Mouse (Mus musculus) limb, embryonic 12.5 days (tissue): ENCODE measurements around the gene Fgfr2. TPM values are rescaled to one million over a fixed set of nuclear protein-coding genes. Genes with fewer than 3 reads are reported as not detected.

ENCODE experiments used
- ATAC-seq: fragments of 200-750 bp; cut with Nextera tagmentation; 2 replicates; pipeline ENCODE4 v1.8.0; 2017; ENCODE audit warnings: low read depth, moderate TSS enrichment; ENCODE audit not compliant: insufficient number of reproducible peaks, insufficient read depth, low FRiP score, low TSS enrichment
- H3K27ac ChIP-seq: fragments of 300-500 bp; sonication (generic); 2 replicates; pipeline ENCODE4 v1.5.1; 2016; ENCODE audit warnings: mild to moderate bottlenecking, moderate library complexity
- H3K27me3 ChIP-seq: fragments of 300-500 bp; sonication (generic); 2 replicates; pipeline ENCODE4 v1.6.1; 2016; ENCODE audit warnings: mild to moderate bottlenecking, moderate library complexity
- H3K36me3 ChIP-seq: fragments of 300-500 bp; sonication (generic); 2 replicates; pipeline ENCODE4 v1.6.1; 2016; ENCODE audit warnings: mild to moderate bottlenecking, moderate library complexity
- H3K4me1 ChIP-seq: fragments of 300-500 bp; sonication (generic); replicated peaks from 2 replicates; pipeline ENCODE4 v1.6.1; 2016
- H3K4me2 ChIP-seq: fragments of 300-500 bp; sonication (generic); 2 replicates; pipeline ENCODE4 v1.6.1; 2016; ENCODE audit warnings: mild to moderate bottlenecking, moderate library complexity
- H3K4me3 ChIP-seq: fragments of 300-500 bp; sonication (generic); replicated peaks from 2 replicates; pipeline ENCODE4 v1.5.1; 2016; ENCODE audit warnings: mild to moderate bottlenecking
- H3K9ac ChIP-seq: fragments of 300-500 bp; sonication (generic); replicated peaks from 2 replicates; pipeline ENCODE4 v1.6.1; 2016; ENCODE audit warnings: mild to moderate bottlenecking, moderate library complexity
- H3K9me3 ChIP-seq: fragments of 300-500 bp; sonication (generic); 2 replicates; pipeline ENCODE4 v1.6.1; 2016; ENCODE audit warnings: mild to moderate bottlenecking, moderate library complexity
- WGBS: fragments of 180-500 bp; shearing (Covaris S2); methylation state at CpG from one replicate; pipeline ENCODE4 v1.1.7; 2016; 5-methylcytosine and 5-hydroxymethylcytosine counted together
- polyA plus RNA-seq: library from polyadenylated mRNA; unstranded; fragments of >200 nt; fragmentation: Nextera tagmentation; extraction: Ambion mirVana; gene quantifications from 2 replicates; pipeline ENCODE4 v1.2.1, GENCODE M21; 2016

Fgfr2 gene
- polyA plus RNA-seq, 1 experiment from 2014 or later = 112 TPM

DNA sequence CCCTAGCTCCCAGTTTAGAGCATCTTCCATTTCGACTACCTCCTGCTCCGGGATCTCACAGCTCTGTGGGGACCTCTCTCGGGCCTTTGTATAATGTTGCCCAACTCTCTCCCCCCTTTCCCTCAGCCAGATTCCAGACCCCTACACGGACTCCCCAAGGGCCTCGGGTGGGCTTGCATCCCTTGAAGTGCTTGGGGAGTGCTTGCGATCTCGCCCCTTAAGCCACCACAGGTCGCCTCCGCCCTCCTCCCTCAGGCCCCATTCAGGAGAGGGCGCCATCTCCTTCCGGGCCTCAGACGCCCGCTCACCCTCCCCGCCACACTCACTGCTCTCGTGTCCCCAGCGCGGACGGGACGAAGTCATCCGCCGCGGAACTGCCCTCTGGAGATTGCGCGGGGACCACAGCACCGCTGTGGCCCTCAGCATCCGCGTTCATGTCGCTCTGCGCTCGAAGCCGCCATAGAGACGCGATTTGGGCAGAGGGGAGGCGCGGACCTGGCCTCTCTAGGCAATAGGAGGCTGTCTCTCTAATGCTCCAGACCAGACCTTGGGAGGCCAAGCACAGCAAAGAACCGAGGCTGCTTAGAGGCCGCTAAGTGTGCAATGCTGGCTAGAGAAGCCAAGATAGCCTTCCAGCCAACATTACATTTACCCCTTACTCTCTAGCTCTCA is 270.8 kb downstream of the Fgfr2 start, which contains the start of gene Eef1akmt2:
Gene Eef1akmt2 (minus strand): TSS at position 501 of the 672 bp plus-strand sequence.
- Histone ChIP-seq H3K27ac (peak within 1 kb of the TSS; percentile 98), H3K4me3 (peak within 1 kb of the TSS; percentile 78), H3K9ac (peak within 1 kb of the TSS; percentile 96), H3K4me2 (peak within 1 kb of the TSS; percentile 65), H3K4me1 (peaks cover 10% of the 10 kb centered on the region), H3K36me3 (peaks cover 33% of the 10 kb centered on the region), H3K9me3 (no peaks in the 10 kb centered on the region), H3K27me3 (no peaks in the 10 kb centered on the region)
- WGBS = 0% methylated on average over 37 of the region's 37 CpGs
- peak; percentile 91 for ATAC-seq

DNA sequence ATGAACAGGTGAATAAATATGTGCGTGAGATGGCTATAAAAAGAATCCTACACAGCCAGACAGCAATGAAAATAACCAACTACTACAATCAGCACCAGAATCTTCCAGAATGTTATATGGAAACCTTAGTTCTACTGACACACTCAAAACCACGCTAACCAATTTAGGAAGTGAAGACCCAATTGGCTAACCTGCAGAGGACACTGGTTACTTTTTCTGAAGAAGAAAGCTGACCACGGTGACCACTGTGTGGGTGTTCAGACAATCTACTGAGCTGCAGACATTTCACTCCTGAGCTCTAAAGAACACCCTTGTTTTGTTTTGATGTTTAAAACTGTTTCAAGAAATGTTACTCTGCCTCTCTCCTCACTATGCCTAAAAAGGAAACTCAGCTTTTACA is 280.0 kb downstream of the Fgfr2 start:
- H3K36me3 ChIP-seq = peaks cover 71% of the 10 kb centered on the region

GRCm38 (mm10) chr7:132842455-132842854 is 280.7 kb downstream of the Fgfr2 start:
- 94% methylated on average over 1 of the region's 1 CpGs for WGBS
- no peak overlapping the region for H3K9ac ChIP-seq
- no peaks in the 10 kb centered on the region for H3K27me3 ChIP-seq
- no peak overlapping the region for H3K4me2 ChIP-seq
- no peak for ATAC-seq
- H3K27ac ChIP-seq = no peak overlapping the region
- H3K4me3 ChIP-seq = no peak overlapping the region
- H3K36me3 ChIP-seq = peaks cover 64% of the 10 kb centered on the region
- H3K4me1 ChIP-seq = no peaks in the 10 kb centered on the region
- no peaks in the 10 kb centered on the region for H3K9me3 ChIP-seq

More for the DNA sequence above, 280.0 kb downstream of the Fgfr2 start:
- no peak for ATAC-seq
- no peak overlapping the region for H3K4me2 ChIP-seq
- no peak overlapping the region for H3K9ac ChIP-seq
- WGBS = 94% methylated on average over 3 of the region's 3 CpGs
- H3K9me3 ChIP-seq = no peaks in the 10 kb centered on the region
- no peak overlapping the region for H3K27ac ChIP-seq
- no peaks in the 10 kb centered on the region for H3K4me1 ChIP-seq
- H3K27me3 ChIP-seq = no peaks in the 10 kb centered on the region
- no peak overlapping the region for H3K4me3 ChIP-seq

DNA sequence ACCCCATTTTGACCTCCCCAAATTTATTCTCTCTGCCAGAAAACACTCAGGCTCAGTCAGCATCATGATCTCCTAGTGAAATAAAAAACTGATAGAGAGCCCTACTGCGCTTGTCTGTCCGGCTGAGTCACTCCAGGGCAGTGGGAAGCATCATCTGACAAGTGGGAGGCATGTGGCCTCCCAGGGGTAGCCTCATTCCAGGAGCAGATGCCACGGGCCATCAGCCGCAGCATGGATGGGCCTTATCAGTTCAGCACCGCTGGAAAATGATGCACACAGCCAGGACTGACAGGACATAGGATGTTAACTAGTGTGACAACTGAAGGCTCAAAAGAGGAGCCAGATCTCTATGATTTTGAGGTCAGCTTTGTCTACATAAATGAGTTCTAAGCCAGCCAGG is 281.9 kb downstream of the Fgfr2 start:
- 85% methylated on average over 5 of the region's 5 CpGs for WGBS
- no peaks in the 10 kb centered on the region for H3K9me3 ChIP-seq
- ATAC-seq = no peak
- H3K27me3 ChIP-seq = no peaks in the 10 kb centered on the region
- H3K4me1 ChIP-seq = no peaks in the 10 kb centered on the region
- no peak overlapping the region for H3K4me2 ChIP-seq
- H3K27ac ChIP-seq = no peak overlapping the region
- peaks cover 57% of the 10 kb centered on the region for H3K36me3 ChIP-seq
- no peak overlapping the region for H3K9ac ChIP-seq
- H3K4me3 ChIP-seq = no peak overlapping the region

DNA sequence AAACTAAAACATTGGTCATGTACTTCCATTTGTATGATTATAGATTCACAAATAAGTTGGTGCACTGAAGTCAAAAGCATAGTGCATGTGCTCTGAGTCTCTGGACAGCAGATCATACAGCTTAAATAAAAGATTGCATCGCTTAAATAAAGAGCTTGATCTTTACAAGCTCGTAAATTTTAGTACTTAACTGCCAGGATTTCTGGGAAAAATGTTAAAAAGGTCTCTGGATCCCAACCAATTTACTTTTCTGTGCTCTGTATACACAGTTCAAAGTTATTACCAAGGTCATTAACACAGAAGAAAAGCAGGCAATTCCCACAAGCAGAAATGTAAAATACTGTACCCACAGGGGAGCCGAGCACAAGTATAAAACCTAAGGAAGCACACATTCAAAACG is 292.2 kb downstream of the Fgfr2 start:
- Histone ChIP-seq H3K9me3 (no peaks in the 10 kb centered on the region), H3K27ac (no peak overlapping the region), H3K4me1 (peaks cover 11% of the 10 kb centered on the region), H3K9ac (no peak overlapping the region), H3K4me2 (no peak overlapping the region), H3K36me3 (peaks cover 51% of the 10 kb centered on the region), H3K4me3 (no peak overlapping the region), H3K27me3 (no peaks in the 10 kb centered on the region)
- peak; percentile 37; the same call in 1 of the 2 replicates for ATAC-seq
- WGBS = 23% methylated on average over 4 of the region's 4 CpGs

DNA sequence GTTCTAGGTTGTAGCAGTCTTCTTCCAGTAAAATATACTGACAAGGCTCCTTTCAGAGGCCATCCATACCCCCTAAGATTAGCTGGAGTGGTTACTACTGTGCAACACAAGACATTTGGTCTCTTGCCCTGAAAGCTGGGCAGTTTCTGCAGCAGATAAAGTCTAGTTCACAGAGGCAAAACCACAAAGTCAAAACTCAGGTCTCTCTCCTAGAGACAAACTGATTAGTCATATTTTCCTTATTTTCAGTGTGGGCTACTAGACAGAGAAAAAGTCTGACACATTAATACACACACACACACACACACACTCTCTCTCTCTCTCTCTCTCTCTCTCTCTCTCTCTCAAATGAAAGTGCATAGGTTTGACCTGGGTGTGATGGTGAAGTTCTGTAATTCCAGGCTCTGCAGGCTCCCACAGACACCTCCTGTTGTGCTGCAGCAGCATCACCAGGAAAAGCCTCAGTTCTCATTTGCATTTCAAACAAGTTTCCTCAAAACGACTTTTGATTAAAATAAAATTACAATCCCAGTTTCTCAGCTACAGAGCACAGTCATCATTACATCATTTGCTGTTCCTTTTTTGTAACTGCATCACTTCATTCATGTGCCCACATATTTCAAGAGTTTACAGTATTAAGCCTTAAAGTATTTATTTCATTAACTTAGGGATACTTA is 298.7 kb downstream of the Fgfr2 start:
- Histone ChIP-seq H3K9ac (no peak overlapping the region), H3K9me3 (no peaks in the 10 kb centered on the region), H3K4me3 (no peak overlapping the region), H3K36me3 (peaks cover 43% of the 10 kb centered on the region), H3K27me3 (no peaks in the 10 kb centered on the region), H3K27ac (no peak overlapping the region), H3K4me1 (no peaks in the 10 kb centered on the region), H3K4me2 (no peak overlapping the region)
- WGBS = 23% methylated on average over 1 of the region's 1 CpGs
- ATAC-seq = no peak

- Histone ChIP-seq H3K27me3 (no peaks in the 10 kb centered on the region), H3K36me3 (peaks cover 43% of the 10 kb centered on the region), H3K4me2 (no peak overlapping the region), H3K27ac (no peak overlapping the region), H3K9ac (no peak overlapping the region), H3K4me1 (no peaks in the 10 kb centered on the region), H3K4me3 (no peak overlapping the region), H3K9me3 (no peaks in the 10 kb centered on the region)
- no peak for ATAC-seq
These were observed 299.3 kb downstream of the Fgfr2 start for GRCm38 (mm10) chr7:132823832-132824231.

- Histone ChIP-seq H3K9me3 (no peaks in the 10 kb centered on the region), H3K27me3 (no peaks in the 10 kb centered on the region), H3K4me1 (peaks cover 7% of the 10 kb centered on the region), H3K9ac (no peak overlapping the region), H3K27ac (no peak overlapping the region), H3K4me2 (no peak overlapping the region), H3K4me3 (no peak overlapping the region), H3K36me3 (peaks cover 20% of the 10 kb centered on the region)
- WGBS = 85% methylated on average over 3 of the region's 3 CpGs
- no peak for ATAC-seq
These were observed 302.5 kb downstream of the Fgfr2 start for GRCm38 (mm10) chr7:132820692-132821091.

DNA sequence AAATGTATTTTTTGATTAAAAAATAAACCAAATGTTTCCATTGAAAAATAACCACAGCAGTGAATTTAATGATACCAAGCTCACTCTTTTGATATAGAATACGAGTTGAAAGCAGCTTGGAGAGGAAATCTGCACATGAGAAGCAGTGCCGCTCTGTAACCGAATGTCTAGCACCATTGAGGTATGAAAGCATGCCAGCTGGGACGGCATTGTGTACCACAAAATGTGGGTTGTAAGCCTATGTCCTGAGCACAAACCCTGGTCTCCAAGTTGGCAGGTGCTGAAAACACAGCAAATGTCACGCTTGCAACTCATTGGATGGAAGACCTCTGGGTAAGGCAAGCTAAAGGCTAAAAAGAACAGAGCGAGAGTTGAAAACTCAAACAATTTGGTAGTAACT is 306.1 kb downstream of the Fgfr2 start:
- no peaks in the 10 kb centered on the region for H3K27me3 ChIP-seq
- H3K4me2 ChIP-seq = no peak overlapping the region
- ATAC-seq = no peak
- peaks cover 28% of the 10 kb centered on the region for H3K4me1 ChIP-seq
- no peak overlapping the region for H3K9ac ChIP-seq
- 91% methylated on average over 6 of the region's 6 CpGs for WGBS
- peaks cover 8% of the 10 kb centered on the region; the same call in 1 of the 2 replicates for H3K36me3 ChIP-seq
- no peak overlapping the region for H3K4me3 ChIP-seq
- no peaks in the 10 kb centered on the region for H3K9me3 ChIP-seq
- no peak overlapping the region for H3K27ac ChIP-seq

DNA sequence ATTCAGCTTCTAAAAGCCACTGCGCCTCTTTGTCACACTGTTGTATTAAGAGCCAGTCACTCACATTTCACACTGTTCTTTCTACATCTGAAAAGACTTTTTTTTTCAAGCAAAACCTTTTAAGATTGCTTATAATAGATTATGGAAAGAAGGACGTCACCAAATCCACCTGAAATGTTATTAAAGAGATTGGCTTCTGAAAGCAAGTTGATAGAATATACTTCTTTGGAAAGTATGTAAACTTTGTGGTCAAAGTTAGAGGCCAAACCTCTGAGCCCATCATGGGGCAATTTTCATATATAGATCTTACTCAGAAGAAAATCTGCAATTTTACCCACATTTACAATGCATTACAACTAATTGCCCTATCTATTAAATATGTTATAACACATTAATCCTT is 306.6 kb downstream of the Fgfr2 start:
- Histone ChIP-seq H3K9ac (no peak overlapping the region), H3K36me3 (peaks cover 8% of the 10 kb centered on the region; the same call in 1 of the 2 replicates), H3K9me3 (no peaks in the 10 kb centered on the region), H3K4me2 (no peak overlapping the region), H3K27ac (no peak overlapping the region), H3K4me3 (no peak overlapping the region), H3K27me3 (no peaks in the 10 kb centered on the region), H3K4me1 (peaks cover 34% of the 10 kb centered on the region)
- WGBS = 79% methylated on average over 2 of the region's 2 CpGs
- no peak for ATAC-seq

DNA sequence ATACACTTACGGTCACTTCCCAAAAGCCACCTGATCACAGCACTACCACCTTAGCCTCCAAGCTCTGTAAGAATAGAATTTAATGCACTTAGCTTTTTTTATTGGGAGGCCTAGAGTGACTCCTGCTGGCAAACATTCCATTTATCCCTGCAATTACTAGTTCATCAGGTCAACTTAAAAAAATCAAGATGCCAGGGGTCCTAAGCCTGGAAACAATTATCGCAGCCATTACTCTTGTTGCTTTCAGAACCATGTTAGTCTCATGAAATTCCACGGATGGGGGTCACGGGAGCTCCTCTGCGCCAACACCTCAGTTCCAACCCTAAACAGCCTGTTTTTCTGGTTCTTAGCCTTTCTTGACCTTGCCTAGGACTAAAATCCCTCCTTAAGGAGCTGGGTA is 308.1 kb downstream of the Fgfr2 start:
- Histone ChIP-seq H3K36me3 (peaks cover under 1% of the 10 kb centered on the region; the same call in 1 of the 2 replicates), H3K4me3 (no peak overlapping the region), H3K4me2 (peak overlapping the region; percentile 21), H3K27ac (peak overlapping the region; percentile 62; the same call in 1 of the 2 replicates), H3K9ac (no peak overlapping the region), H3K27me3 (no peaks in the 10 kb centered on the region), H3K9me3 (no peaks in the 10 kb centered on the region), H3K4me1 (peaks cover 48% of the 10 kb centered on the region)
- no peak for ATAC-seq
- WGBS = 10% methylated on average over 5 of the region's 5 CpGs
